Mouse (Mus musculus): ENCODE measurements around the gene Hils1. TPM values are rescaled to one million over a fixed set of nuclear protein-coding genes. Genes with fewer than 3 reads are reported as not detected.
"Not testable (repeated sequence)": the region's sequence is repeated elsewhere in the genome, so short reads cannot be mapped to it uniquely, and the experiment has no call there.

The Hils1 gene
- polyA plus RNA-seq, 1 experiment = not detected

DNA sequence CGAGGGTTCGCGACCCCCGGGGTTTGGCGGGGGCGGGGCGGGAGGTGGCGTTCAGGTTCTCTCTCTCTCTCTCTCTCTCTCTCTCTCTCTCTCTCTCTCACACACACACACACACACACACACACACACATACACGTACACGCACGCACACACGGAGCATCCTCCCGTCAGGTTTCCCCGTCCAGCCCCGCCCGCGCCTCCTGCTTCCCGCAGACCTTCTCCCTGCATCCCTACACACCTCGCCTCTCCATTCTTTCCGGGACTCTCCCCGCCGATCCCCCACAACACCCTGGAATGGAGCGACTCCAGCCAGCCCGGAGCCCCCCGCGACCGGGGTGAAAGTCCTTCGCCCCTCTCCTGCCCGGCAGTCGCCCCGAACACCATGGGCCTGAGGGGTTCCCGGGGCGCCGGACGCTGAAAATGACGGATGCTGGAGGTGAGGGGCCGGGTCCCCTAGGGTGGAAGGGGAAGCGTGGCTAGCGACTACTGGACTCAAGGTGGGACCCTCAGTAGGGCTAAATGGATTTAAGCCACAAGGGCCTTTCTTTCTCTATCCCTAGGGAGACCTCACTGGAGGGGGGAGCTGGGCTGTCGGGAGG, 42.8 kb downstream of the Hils1 start:
- H3K9me3 ChIP-seq (replicated peaks; ENCODE audit: control insufficient read depth, insufficient read depth, low read length, poor library complexity, severe bottlenecking) = no peaks in the 10 kb centered on the region
- TF ChIP-seq CTCF (IDR thresholded peaks at IDR 0.05; ENCODE audit: low read depth, low read length) (no peak), EP300 (IDR thresholded peaks at IDR 0.05; ENCODE audit: insufficient read depth, low read depth, low read length) (no peak), POLR2A (IDR thresholded peaks at IDR 0.05; ENCODE audit: insufficient read depth, low read length) (no peak)
- no peaks in the 10 kb centered on the region for H3K36me3 ChIP-seq (ENCODE audit: control insufficient read depth, insufficient read depth, low read length, poor library complexity, severe bottlenecking)
- peaks cover 5% of the 10 kb centered on the region for H3K27me3 ChIP-seq (ENCODE audit: control insufficient read depth, insufficient read depth, low read length, poor library complexity, severe bottlenecking)
- H3K27ac ChIP-seq (ENCODE audit: insufficient read depth, low read length) = no peak overlapping the region
- peak overlapping the region; percentile 70 for H3K9ac ChIP-seq (ENCODE audit: low read depth, poor library complexity, severe bottlenecking)
- no peaks in the 10 kb centered on the region for H3K4me1 ChIP-seq (ENCODE audit: control insufficient read depth, insufficient read depth, low read length)
- H3K4me3 ChIP-seq (ENCODE audit: low read depth, low read length) = peak overlapping the region; percentile 73

DNA sequence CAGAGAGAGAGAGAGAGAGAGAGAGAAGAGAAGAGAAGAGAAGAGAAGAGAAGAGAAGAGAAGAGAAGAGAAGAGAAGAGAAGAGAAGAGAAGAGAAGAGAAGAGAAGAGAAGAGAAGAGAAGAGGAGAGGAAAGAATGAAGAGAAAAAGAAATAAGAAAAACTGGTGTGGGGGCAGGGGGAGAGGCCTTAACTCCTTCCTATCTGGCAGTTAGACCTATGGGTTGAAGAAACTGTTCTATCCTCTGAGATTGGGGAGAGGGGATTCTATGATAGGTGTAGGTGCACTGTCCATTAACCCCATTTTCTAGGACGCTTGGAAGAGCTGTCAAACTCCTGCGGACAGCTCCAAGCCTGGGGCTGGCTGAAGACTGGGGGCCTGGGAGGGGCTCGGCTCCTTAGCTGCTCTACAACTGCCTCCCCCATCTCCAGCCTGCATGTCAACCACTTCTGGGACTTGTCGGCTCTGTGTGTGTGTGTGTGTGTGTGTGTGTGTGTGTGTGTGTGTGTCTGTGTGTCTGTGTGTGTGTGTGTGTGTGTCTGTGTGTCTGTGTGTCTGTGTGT, 43.5 kb downstream of the Hils1 start:
- H3K4me3 ChIP-seq (ENCODE audit: low read depth, low read length); H3K9ac ChIP-seq (ENCODE audit: low read depth, poor library complexity, severe bottlenecking); H3K36me3 ChIP-seq (ENCODE audit: control insufficient read depth, insufficient read depth, low read length, poor library complexity, severe bottlenecking); H3K27me3 ChIP-seq (ENCODE audit: control insufficient read depth, insufficient read depth, low read length, poor library complexity, severe bottlenecking); H3K27ac ChIP-seq (ENCODE audit: insufficient read depth, low read length); H3K9me3 ChIP-seq (replicated peaks; ENCODE audit: control insufficient read depth, insufficient read depth, low read length, poor library complexity, severe bottlenecking); H3K4me1 ChIP-seq (ENCODE audit: control insufficient read depth, insufficient read depth, low read length): not testable (repeated sequence)

DNA sequence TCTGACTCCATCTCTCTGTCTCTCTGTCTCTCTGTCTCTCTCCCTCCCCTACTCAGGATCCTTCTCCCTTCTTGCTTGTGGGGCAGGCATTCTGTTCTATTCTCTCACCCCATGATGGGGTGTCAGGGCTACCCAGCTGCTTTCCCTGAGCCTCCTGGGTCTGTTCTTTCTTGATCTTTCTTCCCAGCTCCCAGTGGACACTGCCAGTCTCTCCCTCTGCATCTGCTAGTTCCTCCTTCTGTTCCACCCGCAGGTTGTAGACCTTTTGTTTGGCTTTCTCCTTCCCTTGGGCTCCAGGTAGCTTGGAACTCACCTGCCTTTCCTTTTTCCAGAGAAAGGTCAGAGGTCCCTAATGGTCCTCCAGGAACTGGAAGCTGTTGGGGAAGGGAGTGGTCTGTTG, 44.0 kb downstream of the Hils1 start:
- peaks cover 5% of the 10 kb centered on the region for H3K27me3 ChIP-seq (ENCODE audit: control insufficient read depth, insufficient read depth, low read length, poor library complexity, severe bottlenecking)
- no peak overlapping the region for H3K9ac ChIP-seq (ENCODE audit: low read depth, poor library complexity, severe bottlenecking)
- no peaks in the 10 kb centered on the region for H3K4me1 ChIP-seq (ENCODE audit: control insufficient read depth, insufficient read depth, low read length)
- TF ChIP-seq EP300 (IDR thresholded peaks at IDR 0.05; ENCODE audit: insufficient read depth, low read depth, low read length) (no peak), CTCF (IDR thresholded peaks at IDR 0.05; ENCODE audit: low read depth, low read length) (no peak), POLR2A (IDR thresholded peaks at IDR 0.05; ENCODE audit: insufficient read depth, low read length) (no peak)
- H3K27ac ChIP-seq (ENCODE audit: insufficient read depth, low read length) = no peak overlapping the region
- H3K9me3 ChIP-seq (replicated peaks; ENCODE audit: control insufficient read depth, insufficient read depth, low read length, poor library complexity, severe bottlenecking) = no peaks in the 10 kb centered on the region
- no peak overlapping the region for H3K4me3 ChIP-seq (ENCODE audit: low read depth, low read length)
- H3K36me3 ChIP-seq (ENCODE audit: control insufficient read depth, insufficient read depth, low read length, poor library complexity, severe bottlenecking) = no peaks in the 10 kb centered on the region

DNA sequence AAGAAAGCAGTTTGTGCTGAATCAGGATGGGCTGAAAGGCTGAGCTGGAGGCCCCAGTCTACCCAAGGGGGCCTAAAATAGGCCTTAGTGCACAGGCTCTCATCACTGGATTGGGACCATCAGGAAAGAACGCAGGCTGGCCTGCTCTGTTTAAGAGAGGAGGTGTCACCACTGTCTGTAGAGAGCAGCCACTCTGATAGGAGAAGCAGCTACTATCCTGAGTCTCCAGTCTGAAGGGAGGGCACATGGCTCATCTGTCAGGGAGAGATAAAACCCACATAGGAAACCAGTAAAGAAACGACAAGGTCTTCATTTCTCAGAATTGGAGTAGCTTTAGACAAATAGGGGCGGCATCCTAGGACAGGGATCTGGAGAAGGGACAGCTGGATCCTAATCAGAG, 44.7 kb downstream of the Hils1 start:
- H3K9me3 ChIP-seq (replicated peaks; ENCODE audit: control insufficient read depth, insufficient read depth, low read length, poor library complexity, severe bottlenecking) = no peaks in the 10 kb centered on the region
- H3K36me3 ChIP-seq (ENCODE audit: control insufficient read depth, insufficient read depth, low read length, poor library complexity, severe bottlenecking) = no peaks in the 10 kb centered on the region
- H3K4me3 ChIP-seq (ENCODE audit: low read depth, low read length) = no peak overlapping the region
- H3K27me3 ChIP-seq (ENCODE audit: control insufficient read depth, insufficient read depth, low read length, poor library complexity, severe bottlenecking) = peaks cover 5% of the 10 kb centered on the region
- no peaks in the 10 kb centered on the region for H3K4me1 ChIP-seq (ENCODE audit: control insufficient read depth, insufficient read depth, low read length)
- no peak overlapping the region for H3K27ac ChIP-seq (ENCODE audit: insufficient read depth, low read length)
- TF ChIP-seq CTCF (IDR thresholded peaks at IDR 0.05; ENCODE audit: low read depth, low read length) = no peak
- TF ChIP-seq POLR2A (IDR thresholded peaks at IDR 0.05; ENCODE audit: insufficient read depth, low read length) = no peak
- TF ChIP-seq EP300 (IDR thresholded peaks at IDR 0.05; ENCODE audit: insufficient read depth, low read depth, low read length) = no peak
- H3K9ac ChIP-seq (ENCODE audit: low read depth, poor library complexity, severe bottlenecking) = no peak overlapping the region

GRCm38 (mm10) chr11:95012487-95012886, 45.1 kb downstream of the Hils1 start:
- Histone ChIP-seq H3K27ac (ENCODE audit: insufficient read depth, low read length) (no peak overlapping the region), H3K9ac (ENCODE audit: low read depth, poor library complexity, severe bottlenecking) (no peak overlapping the region), H3K4me3 (ENCODE audit: low read depth, low read length) (no peak overlapping the region), H3K36me3 (ENCODE audit: control insufficient read depth, insufficient read depth, low read length, poor library complexity, severe bottlenecking) (no peaks in the 10 kb centered on the region), H3K4me1 (ENCODE audit: control insufficient read depth, insufficient read depth, low read length) (no peaks in the 10 kb centered on the region), H3K27me3 (ENCODE audit: control insufficient read depth, insufficient read depth, low read length, poor library complexity, severe bottlenecking) (peaks cover 5% of the 10 kb centered on the region), H3K9me3 (replicated peaks; ENCODE audit: control insufficient read depth, insufficient read depth, low read length, poor library complexity, severe bottlenecking) (no peaks in the 10 kb centered on the region)
- TF ChIP-seq EP300 (IDR thresholded peaks at IDR 0.05; ENCODE audit: insufficient read depth, low read depth, low read length) (no peak), CTCF (IDR thresholded peaks at IDR 0.05; ENCODE audit: low read depth, low read length) (no peak), POLR2A (IDR thresholded peaks at IDR 0.05; ENCODE audit: insufficient read depth, low read length) (no peak)

DNA sequence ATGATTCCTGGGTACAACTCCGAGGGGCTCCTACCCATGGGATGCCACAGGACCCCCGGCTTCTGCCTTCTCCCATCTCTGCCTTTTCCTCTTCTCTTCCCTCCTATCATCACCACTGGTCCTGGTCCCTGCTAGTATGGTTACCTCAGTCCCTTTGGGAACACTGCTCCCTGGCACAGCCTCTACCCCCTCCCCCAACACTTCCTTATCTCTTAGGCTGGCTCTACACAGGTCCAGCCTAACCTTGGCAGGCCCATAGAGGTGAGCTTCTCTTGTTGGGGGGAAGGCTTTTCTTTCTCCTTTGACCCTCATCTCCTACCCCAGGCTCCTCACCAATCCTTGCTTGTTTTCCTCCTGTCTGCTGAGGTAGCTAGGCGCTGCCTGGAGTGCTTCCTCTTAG, 48.1 kb downstream of the Hils1 start:
- Histone ChIP-seq H3K9me3 (replicated peaks; ENCODE audit: control insufficient read depth, insufficient read depth, low read length, poor library complexity, severe bottlenecking) (no peaks in the 10 kb centered on the region), H3K36me3 (ENCODE audit: control insufficient read depth, insufficient read depth, low read length, poor library complexity, severe bottlenecking) (no peaks in the 10 kb centered on the region), H3K4me3 (ENCODE audit: low read depth, low read length) (no peak overlapping the region), H3K27ac (ENCODE audit: insufficient read depth, low read length) (no peak overlapping the region), H3K9ac (ENCODE audit: low read depth, poor library complexity, severe bottlenecking) (no peak overlapping the region), H3K4me1 (ENCODE audit: control insufficient read depth, insufficient read depth, low read length) (no peaks in the 10 kb centered on the region), H3K27me3 (ENCODE audit: control insufficient read depth, insufficient read depth, low read length, poor library complexity, severe bottlenecking) (peaks cover under 1% of the 10 kb centered on the region)
- TF ChIP-seq POLR2A (IDR thresholded peaks at IDR 0.05; ENCODE audit: insufficient read depth, low read length) = no peak
- TF ChIP-seq CTCF (IDR thresholded peaks at IDR 0.05; ENCODE audit: low read depth, low read length) = no peak
- no peak for TF ChIP-seq EP300 (IDR thresholded peaks at IDR 0.05; ENCODE audit: insufficient read depth, low read depth, low read length)

Other genes starting within 250 kb of the Hils1 start
- 0.55 TPM in 1 of 2 replicates, not detected in the other for gene Cdc34b, start 225.8 kb upstream of the Hils1 start, polyA plus RNA-seq (2011; ENCODE audit: insufficient read depth, insufficient read length, low read depth, missing spikeins)
- 0.30 TPM in 1 of 2 replicates, not detected in the other for gene Tmem92, start 184.9 kb upstream of the Hils1 start, polyA plus RNA-seq (2011; ENCODE audit: insufficient read depth, insufficient read length, low read depth, missing spikeins)
- gene Col1a1, start 31.4 kb upstream of the Hils1 start, polyA plus RNA-seq (2011; ENCODE audit: insufficient read depth, insufficient read length, low read depth, missing spikeins) = 17.1 and 18.1 TPM in 2 replicates
- not detected in 2 replicates for gene Sgca, start 8.7 kb downstream of the Hils1 start, polyA plus RNA-seq (2011; ENCODE audit: insufficient read depth, insufficient read length, low read depth, missing spikeins)
- gene Ppp1r9b, start 23.4 kb downstream of the Hils1 start, polyA plus RNA-seq (2011; ENCODE audit: insufficient read depth, insufficient read length, low read depth, missing spikeins) = 20.3 and 21.0 TPM in 2 replicates
- 0.30 and 0.79 TPM in 2 replicates for gene Samd14, start 42.3 kb downstream of the Hils1 start, polyA plus RNA-seq (2011; ENCODE audit: insufficient read depth, insufficient read length, low read depth, missing spikeins)
- 9.4 and 9.5 TPM in 2 replicates for gene Pdk2, start 73.8 kb downstream of the Hils1 start, polyA plus RNA-seq (2011; ENCODE audit: insufficient read depth, insufficient read length, low read depth, missing spikeins)
- gene Itga3, start 109.2 kb downstream of the Hils1 start, polyA plus RNA-seq (2011; ENCODE audit: insufficient read depth, insufficient read length, low read depth, missing spikeins) = 86.4 and 92.1 TPM in 2 replicates
- 9.9 and 11.3 TPM in 2 replicates for gene Dlx3, start 152.5 kb downstream of the Hils1 start, polyA plus RNA-seq (2011; ENCODE audit: insufficient read depth, insufficient read length, low read depth, missing spikeins)
- gene Dlx4, start 178.7 kb downstream of the Hils1 start, polyA plus RNA-seq (2011; ENCODE audit: insufficient read depth, insufficient read length, low read depth, missing spikeins) = 0.96 and 2.0 TPM in 2 replicates